Mouse (Mus musculus) brain, embryonic 14.5 days (tissue): ENCODE measurements around the gene Tyms.

Source experiments
- CTCF ChIP-seq: fragments of 200-500 bp; IDR thresholded peaks from 2 replicates; pipeline ENCODE4 v1.5.1; 2012; ENCODE audit warnings: inconsistent platforms, mild to moderate bottlenecking, moderate library complexity, borderline replicate concordance; ENCODE audit not compliant: insufficient read depth, insufficient read length; ENCODE audit errors: extremely low read depth
- POLR2A ChIP-seq: fragments of 200-500 bp; IDR thresholded peaks from 2 replicates; pipeline ENCODE4 v1.6.1; 2012; ENCODE audit warnings: mild to moderate bottlenecking, inconsistent platforms, borderline replicate concordance; ENCODE audit not compliant: poor library complexity, insufficient read depth, insufficient read length, severe bottlenecking; ENCODE audit errors: extremely low read depth

- peak; percentile 43; the same call in 1 of the 2 replicates for TF ChIP-seq CTCF
- no peak for TF ChIP-seq POLR2A
Observed at GRCm38 (mm10) chr5:30012726-30013503, 60.5 kb downstream of the Tyms start, which contains the start of gene Il6.
